Mouse (Mus musculus): ENCODE measurements around the gene Lgr4. TPM values are rescaled to one million over a fixed set of nuclear protein-coding genes. Genes with fewer than 3 reads are reported as not detected.

Lgr4 gene
- polyA plus RNA-seq, 2 experiments: 3.0 to 3.9 TPM

DNA sequence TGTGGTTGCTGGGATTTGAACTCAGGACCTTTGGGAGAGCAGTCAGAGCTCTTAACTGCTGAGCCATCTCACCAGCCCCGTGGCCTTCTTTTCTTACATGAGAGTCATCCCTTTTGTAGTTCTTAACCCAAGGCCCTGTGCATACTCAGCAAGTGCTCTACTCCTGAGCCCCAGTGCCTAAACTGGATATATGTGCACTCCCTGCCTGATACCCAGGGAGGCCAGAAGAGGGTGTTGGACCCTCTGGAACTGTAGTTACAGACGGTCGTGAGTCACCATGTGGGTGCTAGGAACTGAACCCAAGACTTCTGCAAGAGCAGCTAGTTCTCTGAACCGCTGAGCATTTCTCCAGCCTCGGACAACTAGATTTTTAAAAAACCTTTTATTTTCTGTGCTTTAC, 12.9 kb downstream of the Lgr4 start:
- no peaks in the 10 kb centered on the region for H3K9me3 ChIP-seq (ENCODE audit: control insufficient read depth, low read length)
- no peak overlapping the region for H3K9ac ChIP-seq (replicated peaks)
- no peak overlapping the region for H3K27ac ChIP-seq
- no peaks in the 10 kb centered on the region for H3K27me3 ChIP-seq (ENCODE audit: control insufficient read depth, insufficient read depth, low read length)
- 81% methylated on average over 5 of the region's 5 CpGs for WGBS (ENCODE audit: insufficient replicate concordance)
- peaks cover 3 to 11% of the 10 kb centered on the region in 2 experiments; a peak in 3 of 4 replicates for H3K4me1 ChIP-seq (replicated peaks; ENCODE audit: control insufficient read depth in 2 of 2, insufficient read depth in 2 of 2, low read length in 1 of 2)
- DNase-seq (ENCODE audit: low read depth in 3 of 3, low spot score in 3 of 3) (no peak), ATAC-seq (ENCODE audit: insufficient read depth) (no peak)
- H3K4me3 ChIP-seq (ENCODE audit: insufficient read depth in 1 of 2, low read depth in 2 of 2, low read length in 2 of 2): no peak overlapping the region
- TF ChIP-seq CTCF (IDR thresholded peaks at IDR 0.05; ENCODE audit: low read depth): no peak
- no peak for TF ChIP-seq EP300 (IDR thresholded peaks at IDR 0.05; ENCODE audit: low read depth)
- no peaks in the 10 kb centered on the region for H3K36me3 ChIP-seq (replicated peaks; ENCODE audit: control insufficient read depth, insufficient read depth, low read depth)
- no peak overlapping the region for H3K4me2 ChIP-seq (ENCODE audit: low read depth)

DNA sequence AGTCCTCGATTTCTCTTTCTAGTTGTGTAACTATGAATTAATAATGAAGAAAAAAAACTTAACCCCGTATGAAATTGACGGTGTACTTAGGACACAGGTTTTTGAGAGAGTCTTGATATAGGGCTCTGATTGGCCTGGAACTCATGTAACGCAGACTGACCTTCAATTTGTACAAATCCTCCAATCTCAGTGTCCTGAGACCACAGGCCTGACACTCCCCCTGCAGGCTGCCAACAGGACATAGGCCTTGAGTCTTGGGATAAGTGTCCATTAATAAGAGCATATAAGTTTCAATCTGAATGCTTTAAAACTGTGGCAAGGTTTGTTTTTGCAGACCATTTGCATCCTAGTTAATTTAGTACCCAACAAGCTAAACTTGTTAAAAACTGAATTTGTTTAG, 13.3 kb downstream of the Lgr4 start:
- H3K36me3 ChIP-seq (replicated peaks; ENCODE audit: control insufficient read depth, insufficient read depth, low read depth): no peaks in the 10 kb centered on the region
- no peak for ATAC-seq (ENCODE audit: insufficient read depth)
- H3K27me3 ChIP-seq (ENCODE audit: control insufficient read depth, insufficient read depth, low read length): no peaks in the 10 kb centered on the region
- no peak overlapping the region for H3K27ac ChIP-seq
- WGBS (ENCODE audit: insufficient replicate concordance): 81% methylated on average over 4 of the region's 4 CpGs
- TF ChIP-seq CTCF (IDR thresholded peaks at IDR 0.05; ENCODE audit: low read depth): peak; percentile 35; the same call in 1 of the 2 replicates
- no peak for TF ChIP-seq EP300 (IDR thresholded peaks at IDR 0.05; ENCODE audit: low read depth)
- no peak overlapping the region for H3K4me3 ChIP-seq (ENCODE audit: insufficient read depth in 1 of 2, low read depth in 2 of 2, low read length in 2 of 2)
- no peak for DNase-seq (ENCODE audit: low read depth in 3 of 3, low spot score in 3 of 3)
- no peak overlapping the region for H3K9ac ChIP-seq (replicated peaks)
- H3K4me1 ChIP-seq (replicated peaks; ENCODE audit: control insufficient read depth in 2 of 2, insufficient read depth in 2 of 2, low read length in 1 of 2): peaks cover 3 to 11% of the 10 kb centered on the region in 2 experiments; a peak in 3 of 4 replicates
- no peak overlapping the region for H3K4me2 ChIP-seq (ENCODE audit: low read depth)
- H3K9me3 ChIP-seq (ENCODE audit: control insufficient read depth, low read length): no peaks in the 10 kb centered on the region

DNA sequence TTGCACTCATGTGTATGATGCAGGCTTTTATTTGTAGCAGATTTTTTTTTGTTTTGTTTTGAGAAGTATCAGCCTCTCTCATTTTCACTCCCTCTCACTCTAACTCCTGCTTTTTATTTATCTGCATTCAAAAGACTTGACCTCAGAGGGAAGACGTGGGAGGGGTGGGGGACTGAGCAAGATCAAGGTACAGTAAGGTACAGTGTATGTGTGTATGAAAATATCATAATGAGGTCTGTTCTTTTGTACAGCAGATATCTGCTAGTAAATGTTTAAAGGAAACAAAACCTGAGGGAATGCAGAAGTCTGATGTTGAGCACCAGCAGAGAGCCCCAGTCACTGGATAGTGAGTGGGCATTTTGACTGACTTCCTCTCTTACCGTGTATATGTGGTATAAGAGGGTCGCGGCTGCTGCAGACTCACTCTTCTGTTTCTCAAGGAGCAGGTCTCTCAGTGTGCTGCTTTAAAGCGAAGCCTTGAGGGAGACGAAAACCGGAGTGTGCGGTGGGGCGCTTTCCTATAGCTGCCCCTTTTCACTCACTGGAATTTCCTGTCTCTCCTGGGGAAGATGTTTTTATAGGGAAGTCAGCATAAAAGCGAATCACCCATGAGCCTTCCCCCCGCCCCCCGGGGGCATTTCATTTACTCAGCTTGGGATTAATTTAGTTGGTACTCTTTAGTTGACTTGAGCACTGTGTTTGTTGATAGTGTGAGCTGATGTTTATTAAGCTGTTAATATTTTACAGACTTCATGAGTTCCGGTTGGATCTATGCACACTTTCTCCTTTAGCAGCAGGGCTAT, 14.7 kb downstream of the Lgr4 start:
- TF ChIP-seq EP300 (IDR thresholded peaks at IDR 0.05; ENCODE audit: low read depth): no peak
- WGBS (ENCODE audit: insufficient replicate concordance): 22% methylated on average over 13 of the region's 13 CpGs
- peak overlapping the region; percentile 20 to 30; a peak in 2 of 4 replicates for H3K4me3 ChIP-seq (ENCODE audit: insufficient read depth in 1 of 2, low read depth in 2 of 2, low read length in 2 of 2)
- H3K27ac ChIP-seq: no peak overlapping the region
- ATAC-seq (ENCODE audit: insufficient read depth) (peak; percentile 36; the same call in 1 of the 2 replicates), DNase-seq (ENCODE audit: low read depth in 3 of 3, low spot score in 3 of 3) (no peak)
- H3K36me3 ChIP-seq (replicated peaks; ENCODE audit: control insufficient read depth, insufficient read depth, low read depth): no peaks in the 10 kb centered on the region
- H3K4me2 ChIP-seq (ENCODE audit: low read depth): peak overlapping the region; percentile 49
- H3K27me3 ChIP-seq (ENCODE audit: control insufficient read depth, insufficient read depth, low read length): no peaks in the 10 kb centered on the region
- H3K9ac ChIP-seq (replicated peaks): no peak overlapping the region
- H3K4me1 ChIP-seq (replicated peaks; ENCODE audit: control insufficient read depth in 2 of 2, insufficient read depth in 2 of 2, low read length in 1 of 2): peaks cover 3 to 11% of the 10 kb centered on the region in 2 experiments; a peak in 3 of 4 replicates
- H3K9me3 ChIP-seq (ENCODE audit: control insufficient read depth, low read length): no peaks in the 10 kb centered on the region

DNA sequence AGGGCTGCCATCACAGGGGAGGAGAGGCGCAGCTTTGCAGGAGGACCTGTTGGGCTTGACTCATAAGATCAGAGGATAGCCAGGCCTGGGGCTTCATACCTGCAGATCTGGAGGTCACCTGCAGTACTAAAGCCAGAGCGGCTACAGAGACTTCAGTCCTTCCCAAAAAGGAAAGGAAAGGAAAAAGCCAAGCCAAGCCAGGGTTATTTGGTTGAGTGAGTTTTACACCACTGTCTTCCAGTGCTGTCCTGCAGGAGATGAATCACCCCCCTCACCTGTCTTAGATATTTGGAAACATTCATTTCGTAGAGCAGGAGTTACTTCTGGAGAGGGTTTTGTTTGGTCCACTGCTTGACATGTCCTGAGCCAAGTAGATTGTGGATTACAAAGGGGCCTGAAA, 15.7 kb downstream of the Lgr4 start:
- Histone ChIP-seq H3K4me1 (replicated peaks; ENCODE audit: control insufficient read depth in 2 of 2, insufficient read depth in 2 of 2, low read length in 1 of 2) (peaks cover 3 to 11% of the 10 kb centered on the region in 2 experiments; a peak in 3 of 4 replicates), H3K27me3 (ENCODE audit: control insufficient read depth, insufficient read depth, low read length) (no peaks in the 10 kb centered on the region), H3K9me3 (ENCODE audit: control insufficient read depth, low read length) (no peaks in the 10 kb centered on the region), H3K36me3 (replicated peaks; ENCODE audit: control insufficient read depth, insufficient read depth, low read depth) (no peaks in the 10 kb centered on the region), H3K4me3 (ENCODE audit: insufficient read depth in 1 of 2, low read depth in 2 of 2, low read length in 2 of 2) (no peak overlapping the region), H3K4me2 (ENCODE audit: low read depth) (peak overlapping the region; percentile 8), H3K27ac (no peak overlapping the region), H3K9ac (replicated peaks) (no peak overlapping the region)
- whole genome bisulfite sequencing (ENCODE audit: insufficient replicate concordance): 72% methylated on average over 3 of the region's 3 CpGs
- no peak for TF ChIP-seq CTCF (IDR thresholded peaks at IDR 0.05; ENCODE audit: low read depth)
- no peak for TF ChIP-seq EP300 (IDR thresholded peaks at IDR 0.05; ENCODE audit: low read depth)
- ATAC-seq (ENCODE audit: insufficient read depth): no peak
- no peak for DNase-seq (ENCODE audit: low read depth in 3 of 3, low spot score in 3 of 3)

DNA sequence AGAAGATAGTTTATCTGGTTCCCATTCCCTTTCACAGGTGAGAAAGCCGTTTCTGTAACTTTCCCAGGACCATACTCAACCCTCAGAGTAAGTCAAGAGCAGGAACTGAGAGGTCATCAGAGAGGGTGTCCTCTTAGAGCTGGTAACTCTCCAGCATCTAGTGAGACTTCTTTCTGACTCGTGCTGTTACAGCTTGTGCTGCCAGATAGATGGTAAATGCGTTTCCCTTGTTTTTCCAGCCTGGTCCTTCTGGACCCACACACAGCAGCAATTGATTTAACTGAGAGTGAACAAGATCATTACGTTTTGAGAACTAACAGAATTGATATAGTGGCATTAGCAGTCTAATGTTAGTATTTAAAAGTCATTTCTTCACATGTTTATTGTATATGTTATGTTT, 16.6 kb downstream of the Lgr4 start:
- no peak for ATAC-seq (ENCODE audit: insufficient read depth)
- no peak for DNase-seq (ENCODE audit: low read depth in 3 of 3, low spot score in 3 of 3)
- Histone ChIP-seq H3K9ac (replicated peaks) (no peak overlapping the region), H3K9me3 (ENCODE audit: control insufficient read depth, low read length) (no peaks in the 10 kb centered on the region), H3K4me3 (ENCODE audit: insufficient read depth in 1 of 2, low read depth in 2 of 2, low read length in 2 of 2) (no peak overlapping the region), H3K4me2 (ENCODE audit: low read depth) (no peak overlapping the region), H3K27me3 (ENCODE audit: control insufficient read depth, insufficient read depth, low read length) (no peaks in the 10 kb centered on the region), H3K27ac (no peak overlapping the region), H3K4me1 (replicated peaks; ENCODE audit: control insufficient read depth in 2 of 2, insufficient read depth in 2 of 2, low read length in 1 of 2) (peaks cover 3 to 10% of the 10 kb centered on the region in 2 experiments; a peak in 3 of 4 replicates), H3K36me3 (replicated peaks; ENCODE audit: control insufficient read depth, insufficient read depth, low read depth) (no peaks in the 10 kb centered on the region)
- 51% methylated on average over 4 of the region's 4 CpGs for WGBS (ENCODE audit: insufficient replicate concordance)
- no peak for TF ChIP-seq EP300 (IDR thresholded peaks at IDR 0.05; ENCODE audit: low read depth)
- no peak for TF ChIP-seq CTCF (IDR thresholded peaks at IDR 0.05; ENCODE audit: low read depth)
